Mouse (Mus musculus): ENCODE data around the gene Cdca7l. TPM values are rescaled to one million over a fixed set of nuclear protein-coding genes. Genes with fewer than 3 reads are reported as not detected.
A peak's percentile ranks its signal among the peaks of the same experiment; 100 is the strongest.

The Cdca7l gene
- polyA plus RNA-seq, 1 experiment from 2014 or later, result 20.4 TPM

GRCm38 (mm10) chr12:117810074-117810473 is 6.0 kb downstream of the Cdca7l start:
- Histone ChIP-seq H3K9me3 (replicated peaks) (no peaks in the 10 kb centered on the region), H3K4me3 (no peak overlapping the region), H3K36me3 (ENCODE audit: poor library complexity, severe bottlenecking) (no peaks in the 10 kb centered on the region), H3K4me2 (peak overlapping the region; percentile 18), H3K9ac (no peak overlapping the region), H3K4me1 (peaks cover 52% of the 10 kb centered on the region), H3K27me3 (peaks cover 60% of the 10 kb centered on the region), H3K27ac (peak overlapping the region; percentile 65; the same call in 1 of the 2 replicates)
- peak; percentile 41 for ATAC-seq
- 27% methylated on average over 11 of the region's 11 CpGs for whole genome bisulfite sequencing

- Histone ChIP-seq H3K36me3 (ENCODE audit: poor library complexity, severe bottlenecking) (no peaks in the 10 kb centered on the region), H3K4me2 (no peak overlapping the region), H3K4me1 (no peaks in the 10 kb centered on the region), H3K9me3 (replicated peaks) (no peaks in the 10 kb centered on the region), H3K27ac (no peak overlapping the region), H3K27me3 (peaks cover 32% of the 10 kb centered on the region), H3K9ac (no peak overlapping the region), H3K4me3 (no peak overlapping the region)
- WGBS, result 55% methylated on average over 4 of the region's 4 CpGs
- ATAC-seq, result peak; percentile 66
These were observed 16.2 kb downstream of the Cdca7l start for GRCm38 (mm10) chr12:117820138-117820858.

- Histone ChIP-seq H3K27me3 (peaks cover 32% of the 10 kb centered on the region), H3K36me3 (ENCODE audit: poor library complexity, severe bottlenecking) (no peaks in the 10 kb centered on the region), H3K4me2 (no peak overlapping the region), H3K27ac (no peak overlapping the region), H3K4me3 (no peak overlapping the region), H3K4me1 (no peaks in the 10 kb centered on the region), H3K9me3 (replicated peaks) (no peaks in the 10 kb centered on the region), H3K9ac (no peak overlapping the region)
- no peak for ATAC-seq
These were observed 16.8 kb downstream of the Cdca7l start for GRCm38 (mm10) chr12:117820859-117821221.

- no peak overlapping the region for H3K9ac ChIP-seq
- ATAC-seq, result no peak
- peaks cover 28% of the 10 kb centered on the region for H3K27me3 ChIP-seq
- no peak overlapping the region for H3K27ac ChIP-seq
- WGBS, result 71% methylated on average over 1 of the region's 1 CpGs
- H3K9me3 ChIP-seq (replicated peaks), result no peaks in the 10 kb centered on the region
- no peak overlapping the region for H3K4me2 ChIP-seq
- no peaks in the 10 kb centered on the region for H3K4me1 ChIP-seq
- H3K4me3 ChIP-seq, result no peak overlapping the region
- H3K36me3 ChIP-seq (ENCODE audit: poor library complexity, severe bottlenecking), result no peaks in the 10 kb centered on the region
These were observed 17.3 kb downstream of the Cdca7l start for GRCm38 (mm10) chr12:117821394-117821793.

GRCm38 (mm10) chr12:117828350-117828749 is 24.3 kb downstream of the Cdca7l start:
- H3K4me2 ChIP-seq, result no peak overlapping the region
- WGBS, result 87% methylated on average over 3 of the region's 3 CpGs
- no peaks in the 10 kb centered on the region for H3K36me3 ChIP-seq (ENCODE audit: poor library complexity, severe bottlenecking)
- H3K27me3 ChIP-seq, result no peaks in the 10 kb centered on the region
- no peaks in the 10 kb centered on the region for H3K4me1 ChIP-seq
- H3K9ac ChIP-seq, result no peak overlapping the region
- no peak overlapping the region for H3K4me3 ChIP-seq
- H3K9me3 ChIP-seq (replicated peaks), result no peaks in the 10 kb centered on the region
- ATAC-seq, result no peak
- no peak overlapping the region for H3K27ac ChIP-seq

- H3K36me3 ChIP-seq (ENCODE audit: poor library complexity, severe bottlenecking), result no peaks in the 10 kb centered on the region
- H3K4me2 ChIP-seq, result no peak overlapping the region
- H3K4me1 ChIP-seq, result no peaks in the 10 kb centered on the region
- H3K9ac ChIP-seq, result no peak overlapping the region
- ATAC-seq, result no peak
- H3K27me3 ChIP-seq, result peaks cover 2% of the 10 kb centered on the region; the same call in 1 of the 2 replicates
- no peak overlapping the region for H3K4me3 ChIP-seq
- H3K9me3 ChIP-seq (replicated peaks), result no peaks in the 10 kb centered on the region
- no peak overlapping the region for H3K27ac ChIP-seq
- WGBS, result 88% methylated on average over 8 of the region's 8 CpGs
These were observed 27.4 kb downstream of the Cdca7l start for GRCm38 (mm10) chr12:117831351-117831961.

- WGBS, result 73% methylated on average over 5 of the region's 5 CpGs
- H3K27ac ChIP-seq, result no peak overlapping the region
- no peaks in the 10 kb centered on the region for H3K36me3 ChIP-seq (ENCODE audit: poor library complexity, severe bottlenecking)
- H3K4me3 ChIP-seq, result no peak overlapping the region
- H3K4me1 ChIP-seq, result no peaks in the 10 kb centered on the region
- ATAC-seq, result no peak
- H3K27me3 ChIP-seq, result peaks cover 3% of the 10 kb centered on the region; the same call in 1 of the 2 replicates
- H3K9me3 ChIP-seq (replicated peaks), result no peaks in the 10 kb centered on the region
- no peak overlapping the region for H3K9ac ChIP-seq
- H3K4me2 ChIP-seq, result no peak overlapping the region
These were observed 28.1 kb downstream of the Cdca7l start for GRCm38 (mm10) chr12:117832190-117832589.

- Histone ChIP-seq H3K4me3 (no peak overlapping the region), H3K9ac (no peak overlapping the region), H3K27ac (no peak overlapping the region), H3K4me2 (no peak overlapping the region), H3K4me1 (no peaks in the 10 kb centered on the region), H3K36me3 (ENCODE audit: poor library complexity, severe bottlenecking) (no peaks in the 10 kb centered on the region), H3K27me3 (peaks cover 6% of the 10 kb centered on the region; the same call in 1 of the 2 replicates), H3K9me3 (replicated peaks) (no peaks in the 10 kb centered on the region)
- no peak for ATAC-seq
- WGBS, result 89% methylated on average over 2 of the region's 2 CpGs
These were observed 30.6 kb downstream of the Cdca7l start for GRCm38 (mm10) chr12:117834652-117835051.

- no peak overlapping the region for H3K4me3 ChIP-seq
- H3K9me3 ChIP-seq (replicated peaks), result no peaks in the 10 kb centered on the region
- ATAC-seq, result no peak
- H3K9ac ChIP-seq, result no peak overlapping the region
- H3K36me3 ChIP-seq (ENCODE audit: poor library complexity, severe bottlenecking), result no peaks in the 10 kb centered on the region
- H3K27ac ChIP-seq, result no peak overlapping the region
- H3K27me3 ChIP-seq, result peaks cover 6% of the 10 kb centered on the region; the same call in 1 of the 2 replicates
- no peaks in the 10 kb centered on the region for H3K4me1 ChIP-seq
- no peak overlapping the region for H3K4me2 ChIP-seq
- 80% methylated on average over 10 of the region's 10 CpGs for WGBS
These were observed 31.3 kb downstream of the Cdca7l start for GRCm38 (mm10) chr12:117835371-117835770.

- H3K4me2 ChIP-seq, result no peak overlapping the region
- no peak overlapping the region for H3K27ac ChIP-seq
- no peak for ATAC-seq
- no peaks in the 10 kb centered on the region for H3K9me3 ChIP-seq (replicated peaks)
- no peak overlapping the region for H3K4me3 ChIP-seq
- WGBS, result 92% methylated on average over 4 of the region's 4 CpGs
- no peak overlapping the region for H3K9ac ChIP-seq
- no peaks in the 10 kb centered on the region for H3K4me1 ChIP-seq
- H3K36me3 ChIP-seq (ENCODE audit: poor library complexity, severe bottlenecking), result no peaks in the 10 kb centered on the region
- H3K27me3 ChIP-seq, result peaks cover 6% of the 10 kb centered on the region; the same call in 1 of the 2 replicates
These were observed 33.3 kb downstream of the Cdca7l start for GRCm38 (mm10) chr12:117837376-117837775.

GRCm38 (mm10) chr12:117840705-117841104 is 36.6 kb downstream of the Cdca7l start:
- no peak overlapping the region for H3K9ac ChIP-seq
- no peak for ATAC-seq
- no peak overlapping the region for H3K27ac ChIP-seq
- H3K4me3 ChIP-seq, result no peak overlapping the region
- WGBS, result 94% methylated on average over 1 of the region's 1 CpGs
- H3K4me2 ChIP-seq, result no peak overlapping the region
- H3K4me1 ChIP-seq, result peaks cover 13% of the 10 kb centered on the region; the same call in 1 of the 2 replicates
- H3K27me3 ChIP-seq, result peaks cover 10% of the 10 kb centered on the region; the same call in 1 of the 2 replicates
- no peaks in the 10 kb centered on the region for H3K36me3 ChIP-seq (ENCODE audit: poor library complexity, severe bottlenecking)
- no peaks in the 10 kb centered on the region for H3K9me3 ChIP-seq (replicated peaks)

GRCm38 (mm10) chr12:117842676-117843075 is 38.6 kb downstream of the Cdca7l start:
- WGBS, result 79% methylated on average over 1 of the region's 1 CpGs
- Histone ChIP-seq H3K9me3 (replicated peaks) (no peaks in the 10 kb centered on the region), H3K4me3 (no peak overlapping the region), H3K9ac (no peak overlapping the region), H3K4me1 (peaks cover 13% of the 10 kb centered on the region; the same call in 1 of the 2 replicates), H3K4me2 (no peak overlapping the region), H3K36me3 (ENCODE audit: poor library complexity, severe bottlenecking) (no peaks in the 10 kb centered on the region), H3K27me3 (peaks cover 7% of the 10 kb centered on the region; the same call in 1 of the 2 replicates), H3K27ac (no peak overlapping the region)
- no peak for ATAC-seq
